Mouse (Mus musculus): ENCODE measurements around the gene 1600002K03Rik. TPM values are rescaled to one million over a fixed set of nuclear protein-coding genes. Genes with fewer than 3 reads are reported as not detected.
"Not testable (repeated sequence)": the region's sequence is repeated elsewhere in the genome, so short reads cannot be mapped to it uniquely, and the experiment has no call there.

1600002K03Rik gene
- polyA plus RNA-seq, 1 experiment from 2014 or later, result 8.3 TPM

DNA sequence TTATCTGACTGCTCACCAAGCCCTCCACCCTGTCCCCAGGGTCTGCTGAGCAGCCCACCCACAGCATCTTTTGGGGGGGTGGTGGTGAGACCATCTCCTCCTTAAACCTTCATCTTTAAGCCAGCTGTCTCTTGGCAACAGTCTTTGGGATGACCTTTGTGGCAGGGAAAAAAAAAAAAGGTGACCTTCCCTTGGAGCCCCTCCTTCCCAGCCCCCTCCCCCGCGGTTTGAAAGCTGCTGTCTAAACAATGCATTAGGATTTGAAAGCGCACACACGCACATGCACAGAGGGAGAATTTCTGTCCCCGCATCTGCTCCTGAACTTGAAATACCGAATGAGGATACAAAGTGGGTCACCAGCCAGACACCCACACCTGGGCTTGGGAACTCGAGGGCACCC is 31.3 kb downstream of the 1600002K03Rik start:
- DNase-seq (no peak), ATAC-seq (ENCODE audit: insufficient read depth) (no peak)
- H3K36me3 ChIP-seq (ENCODE audit: insufficient read depth), result no peaks in the 10 kb centered on the region
- no peak overlapping the region for H3K9ac ChIP-seq
- no peak for TF ChIP-seq CTCF (IDR thresholded peaks at IDR 0.05; ENCODE audit: low read depth)
- H3K4me2 ChIP-seq, result no peak overlapping the region
- WGBS, result 19% methylated on average over 7 of the region's 7 CpGs
- H3K9me3 ChIP-seq (ENCODE audit: low read depth, low read length), result no peaks in the 10 kb centered on the region
- H3K27me3 ChIP-seq (ENCODE audit: insufficient read depth, low read length), result no peaks in the 10 kb centered on the region
- H3K4me3 ChIP-seq (ENCODE audit: low read depth, low read length), result no peak overlapping the region
- H3K27ac ChIP-seq (ENCODE audit: low read depth), result no peak overlapping the region
- no peaks in the 10 kb centered on the region for H3K4me1 ChIP-seq (ENCODE audit: insufficient read depth)

DNA sequence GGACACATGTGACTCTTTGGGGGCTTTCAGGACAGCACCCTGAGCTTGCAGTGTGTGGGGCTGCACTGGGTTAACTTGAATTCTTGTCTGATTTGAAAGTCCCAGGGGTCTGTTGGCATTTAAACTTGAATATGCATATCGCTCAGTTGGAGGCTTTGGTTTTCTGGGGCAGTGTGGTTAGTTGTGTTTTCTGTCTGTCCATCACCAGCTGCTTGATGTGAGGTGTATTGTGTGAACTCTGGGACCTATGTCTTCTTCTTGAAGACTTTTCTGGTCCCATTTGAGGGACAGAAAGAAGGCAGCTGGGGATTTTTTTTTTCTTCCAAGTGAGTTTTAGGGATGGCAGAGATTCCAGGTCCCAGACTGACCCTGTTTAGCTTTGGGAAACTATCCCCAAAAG is 34.5 kb downstream of the 1600002K03Rik start:
- Histone ChIP-seq H3K9ac (no peak overlapping the region), H3K4me3 (ENCODE audit: low read depth, low read length) (no peak overlapping the region), H3K9me3 (ENCODE audit: low read depth, low read length) (no peaks in the 10 kb centered on the region), H3K27me3 (ENCODE audit: insufficient read depth, low read length) (no peaks in the 10 kb centered on the region), H3K27ac (ENCODE audit: low read depth) (no peak overlapping the region), H3K4me1 (ENCODE audit: insufficient read depth) (no peaks in the 10 kb centered on the region), H3K36me3 (ENCODE audit: insufficient read depth) (no peaks in the 10 kb centered on the region), H3K4me2 (no peak overlapping the region)
- 61% methylated on average over 1 of the region's 1 CpGs for WGBS
- no peak for ATAC-seq (ENCODE audit: insufficient read depth)
- DNase-seq, result no peak
- no peak for TF ChIP-seq CTCF (IDR thresholded peaks at IDR 0.05; ENCODE audit: low read depth)

GRCm38 (mm10) chr10:80207676-80208075 is 34.9 kb downstream of the 1600002K03Rik start:
- no peak for TF ChIP-seq CTCF (IDR thresholded peaks at IDR 0.05; ENCODE audit: low read depth)
- Histone ChIP-seq H3K4me3 (ENCODE audit: low read depth, low read length) (no peak overlapping the region), H3K27me3 (ENCODE audit: insufficient read depth, low read length) (no peaks in the 10 kb centered on the region), H3K9me3 (ENCODE audit: low read depth, low read length) (no peaks in the 10 kb centered on the region), H3K27ac (ENCODE audit: low read depth) (no peak overlapping the region), H3K4me2 (no peak overlapping the region), H3K36me3 (ENCODE audit: insufficient read depth) (no peaks in the 10 kb centered on the region), H3K4me1 (ENCODE audit: insufficient read depth) (no peaks in the 10 kb centered on the region), H3K9ac (no peak overlapping the region)
- ATAC-seq (ENCODE audit: insufficient read depth) (no peak), DNase-seq (no peak)
- 70% methylated on average over 10 of the region's 10 CpGs for WGBS

- H3K36me3 ChIP-seq (ENCODE audit: insufficient read depth), result no peaks in the 10 kb centered on the region
- no peak overlapping the region for H3K4me3 ChIP-seq (ENCODE audit: low read depth, low read length)
- no peak for TF ChIP-seq CTCF (IDR thresholded peaks at IDR 0.05; ENCODE audit: low read depth)
- DNase-seq, result no peak
- H3K4me1 ChIP-seq (ENCODE audit: insufficient read depth), result no peaks in the 10 kb centered on the region
- no peaks in the 10 kb centered on the region for H3K27me3 ChIP-seq (ENCODE audit: insufficient read depth, low read length)
- H3K4me2 ChIP-seq, result no peak overlapping the region
- H3K27ac ChIP-seq (ENCODE audit: low read depth), result no peak overlapping the region
- H3K9ac ChIP-seq, result no peak overlapping the region
- whole genome bisulfite sequencing, result 55% methylated on average over 4 of the region's 4 CpGs
- no peaks in the 10 kb centered on the region for H3K9me3 ChIP-seq (ENCODE audit: low read depth, low read length)
- ATAC-seq (ENCODE audit: insufficient read depth), result no peak
Observed at GRCm38 (mm10) chr10:80208248-80208647, 35.5 kb downstream of the 1600002K03Rik start.

GRCm38 (mm10) chr10:80208841-80209371 is 36.2 kb downstream of the 1600002K03Rik start:
- no peaks in the 10 kb centered on the region for H3K36me3 ChIP-seq (ENCODE audit: insufficient read depth)
- no peaks in the 10 kb centered on the region for H3K27me3 ChIP-seq (ENCODE audit: insufficient read depth, low read length)
- no peak for ATAC-seq (ENCODE audit: insufficient read depth)
- no peaks in the 10 kb centered on the region for H3K9me3 ChIP-seq (ENCODE audit: low read depth, low read length)
- H3K4me2 ChIP-seq, result peak overlapping the region; percentile 18; the same call in 1 of the 2 replicates
- peak; percentile 23 for DNase-seq
- no peak overlapping the region for H3K9ac ChIP-seq
- H3K4me1 ChIP-seq (ENCODE audit: insufficient read depth), result no peaks in the 10 kb centered on the region
- TF ChIP-seq CTCF (IDR thresholded peaks at IDR 0.05; ENCODE audit: low read depth), result no peak
- no peak overlapping the region for H3K27ac ChIP-seq (ENCODE audit: low read depth)
- WGBS, result 16% methylated on average over 24 of the region's 24 CpGs
- H3K4me3 ChIP-seq (ENCODE audit: low read depth, low read length), result no peak overlapping the region

GRCm38 (mm10) chr10:80211547-80212103 is 38.9 kb downstream of the 1600002K03Rik start:
- ATAC-seq (ENCODE audit: insufficient read depth); H3K4me1 ChIP-seq (ENCODE audit: insufficient read depth); H3K9me3 ChIP-seq (ENCODE audit: low read depth, low read length); H3K36me3 ChIP-seq (ENCODE audit: insufficient read depth); H3K4me3 ChIP-seq (ENCODE audit: low read depth, low read length); H3K9ac ChIP-seq; H3K27ac ChIP-seq (ENCODE audit: low read depth); H3K27me3 ChIP-seq (ENCODE audit: insufficient read depth, low read length); H3K4me2 ChIP-seq; DNase-seq: not testable (repeated sequence)
- WGBS, result 65% methylated on average over 7 of the region's 7 CpGs

- no peaks in the 10 kb centered on the region for H3K4me1 ChIP-seq (ENCODE audit: insufficient read depth)
- no peaks in the 10 kb centered on the region for H3K27me3 ChIP-seq (ENCODE audit: insufficient read depth, low read length)
- TF ChIP-seq CTCF (IDR thresholded peaks at IDR 0.05; ENCODE audit: low read depth), result no peak
- H3K4me3 ChIP-seq (ENCODE audit: low read depth, low read length), result no peak overlapping the region
- peak overlapping the region; percentile 18; the same call in 1 of the 2 replicates for H3K9ac ChIP-seq
- DNase-seq (no peak), ATAC-seq (ENCODE audit: insufficient read depth) (no peak)
- no peaks in the 10 kb centered on the region for H3K36me3 ChIP-seq (ENCODE audit: insufficient read depth)
- 27% methylated on average over 16 of the region's 16 CpGs for WGBS
- no peak overlapping the region for H3K27ac ChIP-seq (ENCODE audit: low read depth)
- no peak overlapping the region for H3K4me2 ChIP-seq
- H3K9me3 ChIP-seq (ENCODE audit: low read depth, low read length), result no peaks in the 10 kb centered on the region
Observed at GRCm38 (mm10) chr10:80215048-80215772, 42.5 kb downstream of the 1600002K03Rik start.

All from lung, embryonic 14.5 days (tissue).